ENCODE assay signal across 9 mouse cellular contexts in genomic region chr5:90033103-90033502, GRCm38 (mm10).
DNase-seq lines count a peak whose midpoint lies in the region; TF ChIP-seq lines count a peak whose summit lies in the region.
"Had no signal": no experiment of that assay in that cellular context is flagged by ENCODE, and none has a peak within 500 bp of the region (broad histone marks: within the 10 kb centered on the region; RNA-seq: fewer than 3 reads in every experiment).

No protein-coding gene starts in this region.

- H3K4me3 ChIP-seq in gastrocnemius, adult 2 months = no peak overlapping the region

- intact Hi-C loops in gastrocnemius, adult 2 months (cut with DNase I) = no loop called here

- peak; percentile 8; the same call in 1 of the 2 replicates for TF ChIP-seq CTCF in gastrocnemius, adult 2 months (IDR thresholded peaks at IDR 0.05)

- H3K27ac ChIP-seq in gastrocnemius, adult 2 months = no peak overlapping the region

- peak; percentile 29 for DNase-seq in gastrocnemius, adult 2 months
- DNase-seq in gastrocnemius, adult 8-10 months (ENCODE audit: low spot score in 2 of 2) = no peak
- DNase-seq in ovary, adult 18-20 months (ENCODE audit: low spot score) = peak; percentile 5
- DNase-seq in ovary, postnatal 10 days (ENCODE audit: low spot score) = no peak
- DNase-seq in layer of hippocampus, adult 8-10 months (ENCODE audit: low spot score in 2 of 2) = peak; percentile 64 to 78
- peak; percentile 22 for DNase-seq in right cerebral cortex, postnatal 4 days
- no peak for DNase-seq in urinary bladder, postnatal 14 days (ENCODE audit: low spot score)
- no peak for DNase-seq in adipocyte (ENCODE audit: low spot score)
- DNase-seq: adrenal gland, postnatal 25 days had no signal

Comparison
In these comparisons a context has a peak if more than half of its experiments do, and no peak if none do; other contexts are left out.
1. DNase-seq: peak in gastrocnemius, adult 2 months (single experiment), ovary, adult 18-20 months (single experiment), layer of hippocampus, adult 8-10 months (2 of 2) and right cerebral cortex, postnatal 4 days (single experiment); none in gastrocnemius, adult 8-10 months (0 of 2), ovary, postnatal 10 days (single experiment), urinary bladder, postnatal 14 days (single experiment) and adipocyte (single experiment).